Mouse (Mus musculus) embryonic stem cell, embryonic (primary cell): ENCODE results near the gene Tor2a.

ENCODE experiments used
- CTCF ChIA-PET, 4 experiments: fragments of 300-600 bp in 2 of 4; fragments of 350-600 bp in 2 of 4; sonication (Branson Sonifier 250); formaldehyde crosslinking; loops; one replicate each; lab custom pipeline; 2022; ENCODE audit warnings: inconsistent platforms in 2 of 4; lab: Charles Lee
- POLR2A ChIA-PET, 4 experiments: fragments of 300-600 bp in 2 of 4; fragments of 350-600 bp in 2 of 4; sonication (Branson Sonifier 250); formaldehyde crosslinking; loops; one replicate each; lab custom pipeline; 2022; ENCODE audit warnings: antibody characterized with exemption in 4 of 4, inconsistent platforms in 1 of 4; lab: Charles Lee

The Tor2a gene

DNA sequence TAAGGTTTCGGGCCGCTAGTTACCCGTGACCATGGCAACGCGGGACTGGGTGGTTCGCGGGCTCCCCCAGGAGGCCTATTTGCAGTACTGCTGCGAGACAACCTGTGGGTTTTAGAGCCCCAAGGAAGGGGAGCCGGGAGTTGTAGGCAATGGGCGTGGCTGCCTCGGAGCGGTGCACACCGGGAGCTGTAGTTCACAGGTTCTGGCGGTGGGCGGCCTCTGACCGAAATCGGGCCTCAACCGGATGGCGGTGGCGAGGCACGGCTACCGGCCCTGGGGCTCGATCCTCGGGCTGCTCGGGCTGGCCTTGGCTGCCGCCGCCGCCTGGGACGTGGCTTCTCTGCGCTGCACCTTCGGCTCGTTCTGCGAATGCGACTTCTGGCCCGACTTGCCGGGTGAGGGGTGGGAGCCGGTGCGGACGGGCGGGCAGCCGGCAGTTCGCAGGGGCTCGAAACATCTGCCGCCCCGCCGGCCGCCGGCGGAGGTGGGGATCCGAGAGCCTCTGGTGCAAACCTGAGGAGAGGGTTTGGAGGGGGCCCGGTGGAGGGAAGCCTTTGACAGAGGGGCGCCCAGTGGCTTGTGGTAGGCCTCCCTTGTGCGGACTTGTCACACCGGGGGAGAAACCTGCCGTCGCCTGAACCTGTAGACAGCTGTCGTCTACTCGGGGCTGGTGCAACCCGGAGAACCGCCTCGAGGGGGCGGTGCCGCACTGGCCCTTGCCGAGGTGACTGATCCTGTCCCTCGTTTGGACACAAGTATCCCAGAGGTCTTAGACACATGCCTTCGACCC, at the start of gene Tor2a:
Gene Tor2a (plus strand): TSS at position 179 of the 790 bp plus-strand sequence.
- ChIA-PET POLR2A (interaction anchor here in 3 of 4 experiments (0.5 to 5.2 kb wide), 49 partner anchors 9 to 268 kb away, joined by 3 to 28 read pairs (median 4); partner anchors contain the start of genes Cdk9 (in 2 of the 3), Fpgs (in 1 of the 3), Lrsam1 (in 1 of the 3) and Rpl12 (in 1 of the 3)), CTCF (interaction anchor here (0.5 to 4.1 kb wide), 99 partner anchors 8 to 875 kb away, joined by 3 to 35 read pairs (median 5); partner anchors contain the start of genes 6330409D20Rik (in 2 of the 4), Cdk9 (in 2 of the 4), Ptrh1 (in 2 of the 4) and Ttc16 (in 2 of the 4))

DNA sequence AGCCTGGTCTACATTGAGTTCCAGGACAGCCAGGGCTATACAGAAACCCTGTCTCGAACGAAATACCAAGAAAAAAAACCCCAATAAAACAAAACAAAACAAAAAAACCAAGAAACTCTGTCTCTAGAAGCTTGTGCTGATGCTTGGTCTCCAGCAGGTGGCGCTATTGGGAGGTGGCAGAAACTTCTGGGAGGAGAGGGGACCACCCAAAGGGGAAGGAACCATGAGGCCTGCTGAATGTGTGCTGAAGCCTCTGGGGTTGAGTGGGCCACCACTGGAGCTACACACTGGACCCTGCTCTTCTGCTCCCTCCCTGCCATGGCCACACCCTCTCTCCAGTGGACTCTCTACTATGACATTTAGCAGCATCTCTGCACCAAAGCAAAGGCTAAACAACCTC, 48.4 kb upstream of the Tor2a start:
- ChIA-PET CTCF (interaction anchor here (0.6 to 2.5 kb wide), 55 partner anchors 8 to 1196 kb away, joined by 3 to 23 read pairs (median 5); partner anchors contain the start of genes Tor2a (in 3 of the 4), Cfap157 (in 1 of the 4), Dpm2 (in 1 of the 4) and Pip5kl1 (in 1 of the 4)), POLR2A (interaction anchor here (0.6 to 16.1 kb wide), 48 partner anchors 8 to 258 kb away, joined by 3 to 214 read pairs (median 4); partner anchors contain the start of genes Lrsam1 (in 2 of the 4), Rpl12 (in 2 of the 4) and Tor2a (in 2 of the 4))

DNA sequence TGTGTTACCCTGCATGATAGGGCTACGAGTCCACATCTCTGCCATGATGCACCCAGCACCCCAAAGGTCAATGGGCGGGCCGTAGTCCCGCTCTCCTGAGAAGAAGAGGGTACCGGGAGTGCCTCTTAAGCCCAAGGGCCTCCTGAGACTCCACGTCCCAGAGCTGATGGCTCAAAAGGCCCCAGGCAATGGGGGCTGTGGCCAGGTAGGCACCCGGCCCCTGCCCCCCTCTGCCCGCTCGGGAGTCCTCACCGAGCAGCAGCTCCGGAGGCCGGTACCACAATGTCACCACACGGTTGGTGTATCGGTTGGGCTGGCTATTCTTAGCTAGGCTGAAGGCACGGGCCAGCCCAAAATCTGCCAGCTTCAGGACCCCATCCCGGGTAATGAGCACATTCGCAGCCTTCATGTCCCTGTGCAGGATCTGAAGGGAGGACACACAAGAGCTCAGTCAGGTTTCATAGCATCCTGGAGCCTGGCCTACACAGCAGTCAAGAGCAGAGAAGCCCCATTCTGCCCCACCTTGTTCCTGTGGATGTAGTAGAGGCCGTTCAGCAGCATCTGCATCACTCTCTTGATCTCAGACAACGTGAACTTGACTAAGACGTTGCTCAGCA, 47.4 kb upstream of the Tor2a start:
- POLR2A ChIA-PET = interaction anchor here in 3 of 4 experiments (0.5 to 16.1 kb wide), 31 partner anchors 8 to 257 kb away, joined by 3 to 214 read pairs (median 6); partner anchors contain the start of genes Lrsam1 (in 1 of the 3) and Rpl12 (in 1 of the 3)

DNA sequence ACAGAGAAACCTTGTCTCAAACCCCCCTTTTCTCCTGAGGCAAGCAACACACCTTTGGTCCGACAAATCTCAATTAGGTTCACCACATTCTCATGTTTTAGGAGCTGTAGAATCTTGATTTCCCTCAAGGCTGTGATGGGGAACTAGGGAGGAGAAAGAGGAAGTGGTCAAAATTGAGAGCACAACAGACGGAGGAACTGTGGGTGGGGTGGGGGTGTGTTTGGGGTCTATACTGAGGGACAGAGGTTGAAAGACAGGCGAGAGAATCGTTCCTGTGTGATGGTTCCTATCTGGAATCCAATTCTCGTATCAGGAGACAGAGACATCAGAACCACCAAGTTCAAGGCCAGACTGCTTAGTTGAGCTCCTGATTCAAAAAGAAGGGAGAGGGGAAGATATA, 46.6 kb upstream of the Tor2a start:
- ChIA-PET CTCF (interaction anchor here in 1 of 4 experiments (1.0 kb wide), 1 partner anchor 12 kb away, joined by 3 read pairs; no protein-coding TSS in a partner anchor), POLR2A (interaction anchor here in 2 of 4 experiments (0.7 to 16.1 kb wide), 12 partner anchors 10 to 138 kb away, joined by 3 to 214 read pairs (median 22); no protein-coding TSS in a partner anchor)

More for the DNA sequence above, 47.4 kb upstream of the Tor2a start:
- CTCF ChIA-PET = interaction anchor here (0.7 to 2.5 kb wide), 21 partner anchors 9 to 195 kb away, joined by 3 to 23 read pairs (median 5); partner anchors contain the start of genes Tor2a (in 2 of the 4) and Pip5kl1 (in 1 of the 4)

DNA sequence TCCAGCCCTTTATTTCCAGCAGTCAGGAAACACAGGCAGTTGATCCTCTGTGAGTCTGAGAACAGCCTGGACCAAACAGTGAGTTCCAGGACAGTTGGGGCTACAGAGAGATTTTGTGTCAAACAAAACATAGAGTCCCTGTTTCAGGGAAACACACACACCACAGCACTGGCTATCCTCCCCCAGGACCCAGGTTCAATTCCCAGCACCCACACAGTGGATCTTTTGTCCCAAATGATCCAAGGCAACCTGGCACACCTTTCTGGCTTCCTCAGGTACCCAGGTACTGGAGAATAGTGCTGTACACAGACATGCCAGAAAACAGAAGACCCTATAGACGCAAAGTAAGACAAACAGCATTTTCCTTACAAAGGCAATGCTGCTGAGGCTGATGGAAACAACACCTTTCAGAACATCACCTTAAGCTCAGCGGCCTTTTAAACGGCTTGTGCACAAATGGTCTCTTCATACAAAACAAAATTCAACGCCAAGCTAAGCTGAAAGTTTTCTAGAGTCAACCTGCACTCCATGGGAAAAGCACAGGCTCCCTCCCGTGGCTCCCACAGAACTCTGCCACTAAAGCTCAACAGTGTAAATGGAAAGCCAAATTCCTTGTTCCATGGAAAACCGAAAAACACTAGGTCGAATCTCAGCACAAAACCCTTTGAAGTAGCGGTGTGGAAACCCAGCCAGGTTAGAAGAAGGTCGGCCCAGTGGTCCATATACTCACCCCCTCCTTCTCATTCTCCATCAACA, 45.6 kb upstream of the Tor2a start:
- POLR2A ChIA-PET = interaction anchor here in 3 of 4 experiments (0.8 to 16.1 kb wide), 20 partner anchors 8 to 310 kb away, joined by 3 to 214 read pairs (median 5); partner anchors contain the start of gene Fpgs (in 1 of the 3)

DNA sequence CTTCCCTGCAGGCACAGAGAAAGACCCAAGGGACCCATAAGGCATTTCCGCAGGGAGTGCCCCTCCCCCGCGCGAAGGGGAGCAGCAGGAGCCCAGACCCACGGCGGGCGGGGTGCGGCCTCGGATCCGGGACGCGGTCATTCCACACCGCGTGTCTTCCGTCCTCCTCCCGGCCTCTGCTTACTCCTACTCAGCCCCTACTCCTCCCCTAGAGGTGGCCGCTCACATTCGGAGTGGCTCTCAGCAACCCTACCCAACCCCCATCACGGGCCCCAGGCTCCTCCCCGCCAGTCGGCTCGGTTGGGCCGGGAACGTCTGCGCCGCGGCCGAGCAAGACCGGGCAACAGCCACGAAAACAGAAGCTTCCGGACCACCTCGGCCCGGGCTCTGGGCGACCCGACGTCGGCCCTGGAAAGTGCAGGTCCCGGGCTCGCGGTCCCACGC, 44.9 kb upstream of the Tor2a start:
- CTCF ChIA-PET = interaction anchor here in 2 of 4 experiments (0.7 to 2.7 kb wide), 11 partner anchors 14 to 200 kb away, joined by 3 to 11 read pairs (median 4); partner anchors contain the start of gene Tor2a (in 2 of the 2)
- POLR2A ChIA-PET = interaction anchor here (0.7 to 16.1 kb wide), 42 partner anchors 7 to 311 kb away, joined by 3 to 214 read pairs (median 4); partner anchors contain the start of genes Fpgs (in 2 of the 4), Tor2a (in 2 of the 4), Dpm2 (in 1 of the 4) and Lrsam1 (in 1 of the 4)

More for the DNA sequence above, 45.6 kb upstream of the Tor2a start:
- CTCF ChIA-PET = interaction anchor here in 2 of 4 experiments (1.0 to 2.7 kb wide), 4 partner anchors 14 to 46 kb away, joined by 3 to 11 read pairs (median 6); partner anchors contain the start of gene Tor2a (in 1 of the 2)

DNA sequence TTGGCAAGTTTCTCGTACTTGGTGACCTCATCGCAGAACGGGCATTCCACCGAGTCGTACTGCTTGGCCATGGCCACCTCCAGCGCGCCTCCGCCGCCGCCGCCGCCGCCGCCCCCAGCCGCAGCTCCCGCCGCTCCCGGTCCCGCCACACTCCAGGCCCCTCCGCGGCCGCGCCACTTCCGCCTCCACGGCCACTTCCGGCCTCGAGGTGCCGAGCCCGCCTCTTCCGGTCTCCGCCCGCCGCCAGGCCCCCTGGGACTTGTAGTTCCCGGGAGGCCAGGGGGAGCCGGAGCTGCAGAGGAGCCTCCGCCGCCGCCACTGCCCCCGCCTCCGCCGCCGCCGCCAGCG, 44.5 kb upstream of the Tor2a start:
- POLR2A ChIA-PET = interaction anchor here (0.7 to 16.1 kb wide), 40 partner anchors 8 to 311 kb away, joined by 3 to 214 read pairs (median 4); partner anchors contain the start of genes Fpgs (in 2 of the 4), Tor2a (in 2 of the 4), Dpm2 (in 1 of the 4) and Lrsam1 (in 1 of the 4)
- CTCF ChIA-PET = interaction anchor here in 3 of 4 experiments (0.7 to 2.8 kb wide), 14 partner anchors 15 to 216 kb away, joined by 3 to 12 read pairs (median 4); partner anchors contain the start of gene Tor2a (in 2 of the 3)

DNA sequence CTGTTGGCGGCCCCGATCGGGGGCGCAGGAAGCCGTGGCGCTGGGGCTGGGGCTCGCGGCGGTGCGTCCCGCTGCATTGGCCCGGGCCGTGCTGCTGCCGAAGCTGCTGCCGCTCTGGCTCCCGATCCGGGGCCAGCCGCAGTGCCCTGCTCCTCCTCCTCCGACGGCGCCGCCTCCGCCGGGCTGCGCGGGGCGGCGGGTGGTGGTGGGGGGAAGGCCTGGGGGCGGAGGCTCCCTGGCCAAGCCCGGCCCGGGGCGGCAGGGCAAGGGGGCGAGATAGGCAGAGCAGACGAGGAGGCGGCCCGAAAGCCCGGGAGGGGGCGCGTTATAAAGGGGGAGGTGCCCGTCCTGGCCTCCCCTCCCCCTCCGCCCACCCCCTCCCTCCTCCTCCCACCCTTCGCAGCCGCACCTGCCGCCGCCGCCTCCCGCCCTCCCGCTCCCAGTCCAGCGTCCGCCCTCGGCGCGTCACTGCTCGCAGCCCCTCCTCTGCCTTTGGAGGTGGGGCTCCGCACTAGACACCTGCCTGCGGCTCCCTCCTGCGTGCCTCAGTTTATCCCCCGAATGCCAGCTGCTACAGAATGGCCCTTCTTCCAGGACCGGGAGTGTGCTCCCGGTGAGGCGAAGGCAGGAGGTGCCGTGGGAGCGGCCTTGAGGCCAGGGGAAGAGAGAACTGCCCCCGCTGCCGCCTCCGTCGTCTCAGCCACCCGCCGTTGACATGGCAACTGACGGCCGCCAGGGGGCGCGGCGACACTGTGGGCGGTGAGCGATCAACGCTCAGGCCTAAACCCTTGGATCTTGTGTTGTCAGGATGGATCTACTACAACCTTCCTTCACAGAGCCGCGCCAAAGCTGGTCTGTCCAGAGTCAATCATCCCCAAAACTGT, 43.9 kb upstream of the Tor2a start, which contains the start of gene Cdk9:
Gene Cdk9 (minus strand): TSS at position 143 of the 884 bp plus-strand sequence.
- POLR2A ChIA-PET = interaction anchor here (0.7 to 16.1 kb wide), 44 partner anchors 9 to 269 kb away, joined by 3 to 214 read pairs (median 4); partner anchors contain the start of genes Fpgs (in 2 of the 4), Tor2a (in 2 of the 4), Dpm2 (in 1 of the 4) and Lrsam1 (in 1 of the 4)
- CTCF ChIA-PET = interaction anchor here (0.6 to 2.8 kb wide), 21 partner anchors 14 to 1213 kb away, joined by 3 to 12 read pairs (median 4); partner anchors contain the start of gene Tor2a (in 2 of the 4)

DNA sequence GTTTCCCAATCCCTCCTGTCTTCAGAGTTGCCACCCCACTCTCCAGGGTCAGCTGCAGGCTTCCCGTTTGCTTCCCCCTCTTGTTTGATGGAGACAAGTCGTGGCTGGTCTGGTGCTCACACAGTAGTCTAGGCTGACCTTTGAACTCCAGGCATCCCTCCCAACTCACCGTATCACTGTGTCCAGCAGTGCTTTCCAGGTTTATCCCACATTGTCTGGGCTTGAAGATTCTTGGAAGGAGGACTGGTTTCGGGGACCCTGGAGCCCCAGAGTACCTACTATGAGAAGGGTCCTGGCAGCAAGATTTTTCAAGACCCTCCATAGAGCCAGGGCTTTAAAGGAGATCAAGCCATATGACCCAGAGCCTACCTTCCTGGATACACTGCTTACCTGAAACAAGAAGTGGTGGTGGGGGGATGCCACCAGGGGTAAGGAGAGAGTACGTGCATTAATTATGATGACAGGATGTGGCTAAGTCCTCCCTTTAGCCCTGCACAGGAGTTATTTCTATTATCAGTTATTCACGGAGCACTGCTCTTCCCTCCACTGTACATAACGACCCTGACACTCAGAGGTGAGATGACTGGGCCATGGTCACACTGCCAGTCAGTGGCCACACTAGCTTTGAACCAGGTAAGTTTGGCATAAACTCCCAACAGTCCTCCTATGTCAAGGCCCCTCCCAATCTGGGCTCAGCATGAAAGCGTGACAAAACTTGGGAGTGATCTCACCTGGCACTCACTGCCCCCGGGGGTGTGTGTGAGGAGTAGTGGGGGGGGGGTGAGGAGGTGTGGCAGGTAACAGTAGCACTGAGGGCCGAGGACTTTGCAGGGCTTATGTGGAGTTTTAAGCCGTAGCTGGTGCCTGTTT, 42.7 kb upstream of the Tor2a start:
- ChIA-PET CTCF (interaction anchor here (0.7 to 2.8 kb wide), 18 partner anchors 11 to 145 kb away, joined by 3 to 12 read pairs (median 4); partner anchors contain the start of gene Tor2a (in 2 of the 4)), POLR2A (interaction anchor here in 3 of 4 experiments (0.6 to 16.1 kb wide), 41 partner anchors 8 to 617 kb away, joined by 3 to 214 read pairs (median 4); partner anchors contain the start of genes Tor2a (in 2 of the 3), 6330409D20Rik (in 1 of the 3), Cfap157 (in 1 of the 3) and Lrsam1 (in 1 of the 3))

DNA sequence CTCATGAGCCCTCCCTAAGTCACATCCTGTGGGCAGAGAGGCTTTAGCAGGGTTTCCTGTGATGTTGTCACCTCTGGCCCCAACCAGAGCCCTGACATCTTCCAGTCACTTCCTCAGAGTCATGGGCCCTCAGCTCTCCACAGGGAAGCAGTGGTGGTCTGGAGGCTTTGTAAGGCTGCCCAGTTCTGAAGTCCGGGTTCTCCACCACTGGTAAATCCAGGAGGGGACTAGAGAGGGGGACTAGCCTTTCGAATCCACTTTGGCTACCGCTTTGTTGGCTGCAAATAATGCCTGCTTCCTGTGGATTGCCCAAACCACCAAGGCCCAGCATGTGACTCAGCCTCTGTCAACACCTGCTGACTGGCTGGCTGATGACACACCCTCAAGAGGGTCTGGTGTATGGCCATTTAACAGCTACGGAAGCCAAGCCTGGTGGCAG, 42.0 kb upstream of the Tor2a start:
- CTCF ChIA-PET = interaction anchor here (0.6 to 2.8 kb wide), 15 partner anchors 12 to 363 kb away, joined by 3 to 12 read pairs (median 4); partner anchors contain the start of gene Tor2a (in 1 of the 4)
- POLR2A ChIA-PET = interaction anchor here in 3 of 4 experiments (0.6 to 16.1 kb wide), 34 partner anchors 9 to 616 kb away, joined by 3 to 214 read pairs (median 3); partner anchors contain the start of genes 6330409D20Rik (in 1 of the 3), Cfap157 (in 1 of the 3), Fpgs (in 1 of the 3) and Tor2a (in 1 of the 3)

DNA sequence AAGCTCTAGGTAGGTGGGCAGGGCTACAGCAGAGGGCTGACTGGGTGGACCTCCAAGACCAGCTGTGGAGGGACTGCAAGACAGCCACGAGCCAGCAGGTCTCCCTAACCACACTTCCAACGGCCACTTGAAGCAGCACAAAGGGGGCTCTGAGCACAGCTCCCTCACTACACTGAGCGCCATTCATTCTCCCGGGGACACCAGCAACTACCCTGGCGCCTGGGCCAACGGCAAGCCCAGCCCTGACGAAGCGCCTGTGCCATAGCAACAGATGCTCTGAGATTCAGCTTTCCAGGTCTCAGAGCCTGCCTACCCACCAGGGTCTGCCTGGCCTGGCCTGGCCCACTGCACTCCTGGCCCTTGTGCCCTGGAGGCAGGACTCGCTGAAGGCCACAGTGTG, 38.3 kb upstream of the Tor2a start:
- CTCF ChIA-PET = interaction anchor here in 3 of 4 experiments (0.7 to 2.8 kb wide), 9 partner anchors 8 to 141 kb away, joined by 3 to 11 read pairs (median 4); partner anchors contain the start of gene Tor2a (in 3 of the 3)
- POLR2A ChIA-PET = interaction anchor here in 3 of 4 experiments (0.7 to 16.1 kb wide), 11 partner anchors 8 to 243 kb away, joined by 3 to 214 read pairs (median 5); partner anchors contain the start of genes Lrsam1 (in 1 of the 3), Rpl12 (in 1 of the 3) and Tor2a (in 1 of the 3)

DNA sequence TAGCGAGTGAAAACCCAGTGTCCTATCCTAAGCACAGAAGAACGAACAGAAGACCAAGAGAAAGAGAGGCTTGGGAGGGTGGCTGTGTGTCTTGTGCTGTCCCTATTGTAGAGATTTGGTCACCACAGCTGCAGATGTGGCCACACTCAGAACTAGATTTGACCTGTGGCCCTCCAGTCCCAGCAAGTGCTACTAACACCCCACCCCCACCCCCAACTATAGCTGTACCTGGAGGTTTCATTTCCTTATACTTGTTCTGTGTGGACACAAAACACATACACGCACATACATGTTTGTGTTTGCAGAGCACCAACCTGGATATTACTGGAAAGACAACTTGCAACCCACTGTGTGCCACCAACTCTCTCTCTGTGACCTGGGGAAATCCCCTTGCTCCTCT, 37.0 kb upstream of the Tor2a start:
- ChIA-PET POLR2A (interaction anchor here in 3 of 4 experiments (0.6 to 16.1 kb wide), 5 partner anchors 7 to 512 kb away, joined by 3 to 214 read pairs (median 4); no protein-coding TSS in a partner anchor), CTCF (interaction anchor here in 1 of 4 experiments (0.6 kb wide), 1 partner anchor 121 kb away, joined by 10 read pairs; no protein-coding TSS in a partner anchor)

DNA sequence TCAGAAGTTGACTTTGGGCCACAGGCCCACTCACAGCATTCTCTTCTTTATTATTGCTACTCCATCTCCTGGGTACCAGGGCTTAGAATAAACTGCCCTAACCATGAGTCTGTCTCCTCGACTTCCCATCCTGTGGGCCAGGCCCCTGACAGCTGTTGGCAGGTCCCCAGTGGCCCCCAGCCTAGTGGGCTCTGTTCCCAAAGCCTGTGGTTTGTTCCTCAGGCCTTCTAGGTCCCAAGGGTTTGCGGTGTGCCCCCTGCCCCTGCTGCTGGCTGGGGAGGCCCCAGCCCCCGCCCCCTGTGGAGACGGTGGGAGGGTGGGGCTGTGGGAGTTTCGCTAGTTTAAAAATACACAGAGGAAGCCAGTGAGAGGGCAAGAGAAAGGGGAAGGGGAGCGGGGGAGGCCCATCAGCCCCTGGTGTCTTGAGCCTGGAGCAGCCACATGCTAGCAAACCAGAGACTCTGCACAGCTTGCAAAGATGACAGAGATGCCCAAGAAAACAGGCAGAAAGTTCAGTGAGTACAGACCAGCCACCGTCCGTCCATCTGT, 36.3 kb upstream of the Tor2a start, which contains the start of gene Sh2d3c:
Gene Sh2d3c (plus strand): TSS at position 375 of the 549 bp plus-strand sequence.
- POLR2A ChIA-PET = interaction anchor here in 3 of 4 experiments (0.6 to 1.0 kb wide), 3 partner anchors 154 to 512 kb away, joined by 3 to 4 read pairs (median 3); no protein-coding TSS in a partner anchor

More for the DNA sequence above, 36.3 kb upstream of the Tor2a start, which contains the start of gene Sh2d3c:
- CTCF ChIA-PET = interaction anchor here in 1 of 4 experiments (0.6 kb wide), 1 partner anchor 122 kb away, joined by 10 read pairs; no protein-coding TSS in a partner anchor
